Mouse (Mus musculus) layer of hippocampus, adult 18-20 months (tissue): ENCODE data around the gene Rrnad1. TPM values are rescaled to one million over a fixed set of nuclear protein-coding genes. Genes with fewer than 3 reads are reported as not detected.
A peak's percentile ranks its signal among the peaks of the same experiment; 100 is the strongest.

Experiments used
- DNase-seq, 2 experiments: peaks; one replicate each; pipeline ENCODE4 v3.0.0; 2022; ENCODE audit warnings: low spot score in 2 of 2
- total RNA-seq, 2 experiments: library from RNA; stranded (reverse); gene quantifications; 2 replicates each; pipeline ENCODE4 v1.2.3; 2021

Rrnad1 gene
- total RNA-seq, 2 experiments from 2014 or later: 22.3 to 22.8 TPM

- DNase-seq: no peak
Observed at GRCm38 (mm10) chr3:87949266-87949954, 18.9 kb upstream of the Rrnad1 start.

GRCm38 (mm10) chr3:87948378-87949265 lies 18.1 kb upstream of the Rrnad1 start, which contains the start of gene Crabp2:
TSS of gene Crabp2 (plus strand) at chr3:87948666.
- no peak for DNase-seq

GRCm38 (mm10) chr3:87947811-87948199 lies 17.3 kb upstream of the Rrnad1 start:
- DNase-seq: no peak

DNA sequence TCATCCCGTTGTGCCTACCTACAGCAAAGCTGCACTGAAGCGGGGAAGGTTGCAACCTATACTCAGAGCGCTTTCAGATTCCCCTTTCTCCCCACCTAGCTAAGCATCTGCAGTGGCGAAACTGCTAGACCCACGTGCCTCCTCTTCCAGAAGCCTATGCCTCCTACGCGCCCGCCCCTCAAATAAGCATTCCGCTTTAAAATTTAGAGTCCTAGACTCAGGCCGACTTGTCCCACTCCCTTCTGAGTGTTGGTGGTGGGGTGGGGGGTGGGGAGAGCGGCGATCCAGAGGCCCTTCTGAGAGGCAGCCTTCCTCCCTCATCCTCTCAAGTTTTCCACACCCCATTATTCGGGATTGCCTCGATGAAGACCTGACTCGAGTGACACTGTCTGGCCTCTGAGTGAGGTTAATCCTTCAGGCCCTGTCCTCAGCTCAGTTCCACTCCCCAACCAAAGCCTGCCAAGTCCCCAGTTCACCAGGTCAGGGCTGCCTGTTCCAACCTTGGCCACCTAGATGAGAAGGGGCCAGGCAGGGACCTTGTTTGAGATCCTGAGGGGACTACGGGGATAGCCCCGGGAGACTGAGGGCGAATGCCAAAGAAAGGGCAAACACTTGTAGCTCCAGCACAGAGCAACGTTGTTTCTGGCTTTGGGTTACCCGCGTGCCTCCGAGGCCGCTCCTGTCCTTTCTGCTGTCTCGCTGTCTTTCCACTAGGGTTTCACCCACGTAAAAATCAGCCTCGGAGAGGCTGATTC lies 16.7 kb upstream of the Rrnad1 start:
- DNase-seq: no peak

DNA sequence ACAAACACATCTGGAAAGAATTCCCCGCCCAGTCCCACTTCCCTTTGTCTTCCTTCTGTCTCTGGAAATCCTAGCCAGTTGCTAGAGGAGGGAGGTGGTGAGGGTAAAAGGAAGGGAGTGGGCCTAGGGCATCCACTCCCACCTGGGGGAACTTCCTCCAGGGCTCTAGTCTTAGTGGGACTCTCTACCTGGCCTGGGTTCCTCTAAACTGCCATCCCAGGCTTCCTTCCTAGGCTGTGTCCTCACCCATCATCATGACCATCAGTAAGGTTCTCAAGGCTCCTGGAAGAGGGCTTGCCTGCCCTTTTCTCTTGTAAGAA lies 16.0 kb upstream of the Rrnad1 start:
- no peak for DNase-seq

- no peak for DNase-seq
Observed at GRCm38 (mm10) chr3:87945781-87946540, 15.4 kb upstream of the Rrnad1 start.

DNA sequence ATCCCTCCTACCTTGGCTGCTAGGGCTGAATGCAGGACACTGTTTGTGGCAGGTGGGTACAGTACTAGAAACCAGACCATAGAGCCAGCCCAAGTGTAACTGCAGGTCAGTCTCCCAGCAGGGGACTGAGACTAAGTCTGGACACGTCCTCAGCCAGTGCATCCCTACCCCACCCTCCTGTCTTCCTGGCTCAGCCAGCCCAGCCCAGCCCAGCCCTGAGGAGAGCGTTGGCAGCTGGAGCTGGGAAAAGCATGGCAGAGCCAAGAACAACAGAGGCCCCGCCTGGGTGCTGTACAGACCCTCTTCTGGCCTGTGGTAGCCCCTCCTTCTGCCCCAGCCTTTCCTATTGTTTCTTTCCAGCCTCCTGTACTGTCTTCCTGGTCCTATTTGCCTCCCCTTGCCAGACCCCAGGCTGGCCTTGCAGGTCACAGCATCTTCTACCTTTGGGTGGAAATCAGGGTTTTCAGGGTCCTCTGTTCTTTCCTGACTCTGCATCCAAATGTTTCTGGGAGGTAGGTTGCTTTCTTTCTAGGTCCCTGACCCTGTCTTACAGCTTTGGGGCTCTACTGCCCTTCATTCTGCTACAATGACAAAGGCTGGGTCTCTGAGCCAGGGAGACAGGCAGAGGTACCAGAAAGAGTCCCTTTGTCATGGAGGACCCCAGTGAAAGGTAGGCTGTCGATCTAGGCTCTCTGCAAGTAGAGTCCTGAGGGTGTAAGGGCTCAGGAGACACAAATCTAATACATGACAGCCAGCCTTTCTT lies 14.5 kb upstream of the Rrnad1 start:
- no peak for DNase-seq

GRCm38 (mm10) chr3:87943586-87943985 lies 13.1 kb upstream of the Rrnad1 start:
- DNase-seq: no peak

GRCm38 (mm10) chr3:87942471-87942870 lies 12.0 kb upstream of the Rrnad1 start:
- no peak for DNase-seq

GRCm38 (mm10) chr3:87940611-87941010 lies 10.1 kb upstream of the Rrnad1 start:
- no peak for DNase-seq

- peak; percentile 66 to 82 for DNase-seq
Observed at GRCm38 (mm10) chr3:87935776-87936175, 5.3 kb upstream of the Rrnad1 start.

GRCm38 (mm10) chr3:87935201-87935600 lies 4.7 kb upstream of the Rrnad1 start:
- DNase-seq: no peak

GRCm38 (mm10) chr3:87934501-87934900 lies 4.0 kb upstream of the Rrnad1 start:
- no peak for DNase-seq

GRCm38 (mm10) chr3:87934026-87934425 lies 3.5 kb upstream of the Rrnad1 start:
- DNase-seq: no peak

DNA sequence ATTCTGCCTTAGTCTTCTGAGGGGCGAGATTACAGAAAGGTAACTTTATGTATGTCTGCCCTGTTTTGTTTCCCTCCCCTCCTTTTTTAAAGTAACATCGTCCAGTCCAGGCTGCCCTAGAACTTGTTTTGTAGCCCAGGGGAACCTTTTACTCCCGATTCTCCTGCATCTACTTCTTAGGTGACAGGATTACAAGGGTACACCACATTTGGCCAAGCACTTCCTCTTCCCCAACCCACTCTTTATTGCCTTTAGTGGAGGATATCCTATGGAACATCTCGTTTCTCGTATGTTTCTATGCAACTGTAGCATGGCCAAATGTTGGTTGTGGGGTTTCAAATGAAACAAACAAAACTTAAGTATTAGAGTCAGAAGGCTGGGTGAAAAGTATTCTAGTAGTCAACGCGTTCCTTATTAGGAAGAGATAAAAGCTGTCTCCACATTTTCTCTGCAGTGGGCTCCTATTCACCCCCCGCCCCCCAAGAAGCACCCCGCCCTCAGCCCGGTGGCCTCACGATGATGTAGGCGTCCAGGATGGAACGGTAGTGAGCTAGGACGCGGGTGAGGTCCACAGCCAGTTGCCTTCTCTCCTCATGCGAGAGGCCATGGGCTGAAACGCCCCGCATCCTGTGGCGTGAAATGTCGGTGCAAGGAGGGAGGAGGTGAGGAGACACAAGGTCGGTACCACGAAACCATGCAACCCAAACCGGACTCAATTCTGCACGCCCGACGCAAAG lies 1.0 kb downstream of the Rrnad1 start:
- DNase-seq: no peak

GRCm38 (mm10) chr3:87927452-87927851 lies 3.1 kb downstream of the Rrnad1 start:
- no peak for DNase-seq

DNA sequence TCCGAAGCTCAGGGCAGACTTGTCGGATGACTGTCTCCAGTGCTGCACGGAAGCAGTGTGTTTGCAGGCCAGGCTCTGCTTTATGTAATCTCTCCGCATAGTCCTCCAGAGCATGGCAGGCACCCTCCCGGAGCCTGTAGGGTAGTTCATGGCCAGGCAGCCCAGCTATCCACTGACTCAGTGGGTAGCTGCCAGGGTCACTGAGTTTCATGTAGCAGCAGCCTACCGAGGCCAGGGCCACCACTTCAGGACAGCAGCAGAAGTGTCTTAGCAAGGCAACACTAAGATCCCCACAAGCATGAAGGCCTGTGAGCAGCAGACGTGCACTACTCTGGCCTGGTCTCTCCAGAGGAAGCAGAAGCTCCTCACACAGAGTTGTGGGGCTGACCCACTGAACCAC lies 5.5 kb downstream of the Rrnad1 start:
- no peak for DNase-seq

GRCm38 (mm10) chr3:87920270-87920943 lies 10.1 kb downstream of the Rrnad1 start:
- no peak for DNase-seq
